Mouse (Mus musculus): ENCODE data around the gene Hes2.

Hes2 gene

GRCm38 (mm10) chr4:152159285-152159678 is 615 bp downstream of the Hes2 start:
- in situ Hi-C loops (cut with MboI, MseI): no loop called here

DNA sequence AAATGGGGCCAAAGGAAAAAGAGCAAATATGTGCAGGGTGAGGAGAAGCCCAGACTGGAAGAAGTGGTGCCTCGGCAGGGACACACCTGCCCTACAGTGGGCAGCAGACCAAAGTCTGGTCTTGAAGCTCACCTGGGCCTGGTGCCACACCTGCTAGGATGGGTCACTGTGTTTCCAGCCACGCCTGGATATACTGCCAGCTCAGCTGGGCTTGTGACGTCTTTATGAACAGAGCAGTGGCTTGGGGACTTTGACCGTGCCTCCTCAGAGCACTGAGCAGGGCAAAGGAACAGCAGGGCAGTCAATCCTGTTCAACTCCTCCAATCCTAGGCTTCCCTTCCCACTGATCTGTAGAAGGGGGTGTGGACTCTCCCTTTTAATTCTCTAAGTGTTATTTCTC is 2.1 kb downstream of the Hes2 start:
- in situ Hi-C loops (cut with MboI, MseI): loop anchor here (5.0 kb wide), 1 partner anchor 277 kb away; no protein-coding TSS in a partner anchor

GRCm38 (mm10) chr4:152161601-152162000 is 2.9 kb downstream of the Hes2 start:
- in situ Hi-C loops (cut with MboI, MseI): loop anchor here (5.0 kb wide), 1 partner anchor 276 kb away; no protein-coding TSS in a partner anchor

DNA sequence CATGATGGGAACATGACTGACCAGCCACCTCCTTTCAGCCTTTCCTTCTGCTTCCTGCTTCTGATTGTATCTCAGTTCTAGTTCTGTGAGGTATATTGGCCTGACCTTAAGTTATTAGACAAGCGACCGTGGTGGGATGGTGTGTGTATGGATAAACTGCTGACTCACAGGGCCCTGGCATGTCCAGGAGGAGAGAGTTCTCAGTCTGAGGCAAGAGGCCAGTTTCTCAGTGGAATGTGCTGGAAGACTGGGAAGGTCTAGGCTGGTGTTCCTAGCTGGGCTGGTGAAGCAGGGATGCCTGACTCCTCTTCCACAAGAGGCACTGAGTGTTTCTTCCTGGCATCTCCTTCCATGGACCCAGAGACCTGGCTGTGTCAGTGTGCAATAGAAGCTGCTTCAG is 4.1 kb downstream of the Hes2 start:
- in situ Hi-C loops (cut with MboI, MseI): loop anchor here (5.0 kb wide), 1 partner anchor 275 kb away; no protein-coding TSS in a partner anchor

DNA sequence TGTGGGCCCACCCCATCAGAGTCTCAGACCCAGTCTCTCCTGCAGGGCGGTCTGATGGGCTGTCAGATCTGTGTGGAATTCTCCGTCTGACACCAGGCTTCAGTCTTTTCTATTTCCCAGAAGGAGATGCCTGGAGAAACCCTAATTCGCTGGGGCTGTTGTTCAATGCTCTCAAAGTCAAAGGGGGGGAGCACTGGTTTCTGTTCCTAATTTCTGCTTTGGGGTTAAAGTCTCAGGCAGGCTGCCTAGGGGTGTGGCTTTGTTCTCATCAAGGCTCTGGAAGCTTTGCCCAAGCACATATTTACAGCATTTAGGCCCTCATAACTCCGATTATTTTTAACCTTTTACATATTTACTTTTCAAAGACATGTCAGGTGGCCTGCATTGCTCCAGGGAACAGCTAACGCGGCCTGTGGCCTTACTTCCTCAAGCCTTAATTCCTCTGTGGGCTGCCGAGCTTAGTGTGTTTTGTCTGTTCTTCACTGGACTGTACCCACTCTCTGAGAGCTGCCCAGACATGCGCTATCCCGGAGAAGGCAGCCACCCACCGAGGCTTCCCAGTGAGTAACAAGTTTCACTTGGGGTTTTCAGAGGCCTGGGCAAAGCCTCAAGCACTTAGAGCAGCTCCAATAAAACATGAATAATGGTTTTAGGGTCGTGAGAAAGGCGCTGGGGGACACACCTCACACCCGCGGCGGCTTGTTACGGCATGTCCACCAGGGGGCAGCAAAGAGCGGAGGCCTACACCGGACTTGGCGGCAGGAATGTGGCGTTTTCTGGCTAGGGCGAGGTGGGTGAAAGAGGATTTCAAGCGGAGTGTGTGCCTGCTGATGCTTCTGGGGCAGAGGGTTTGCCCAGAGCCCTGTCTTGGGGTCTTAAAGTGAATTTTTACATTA is 6.6 kb downstream of the Hes2 start:
- in situ Hi-C loops (cut with MboI, MseI): no loop called here

DNA sequence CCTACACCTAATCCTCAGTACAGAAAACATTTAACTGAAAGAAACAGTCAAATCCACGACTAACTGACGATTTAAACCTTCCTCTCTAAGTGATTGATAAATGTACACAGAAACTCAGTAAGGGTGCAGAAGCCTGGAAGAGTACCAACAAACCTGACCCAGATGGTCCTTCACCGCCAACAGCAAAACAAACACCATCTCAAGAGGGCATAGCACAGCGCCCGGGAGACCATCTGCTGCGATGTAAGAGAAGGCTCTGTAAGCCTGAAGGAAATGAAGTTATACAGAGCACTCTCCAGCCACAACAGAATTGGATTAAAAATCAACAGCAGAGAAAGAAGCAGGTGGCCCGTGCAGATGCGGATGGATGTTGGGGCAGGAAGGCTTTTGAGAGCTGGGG is 9.4 kb downstream of the Hes2 start:
- in situ Hi-C loops (cut with MboI, MseI): no loop called here

DNA sequence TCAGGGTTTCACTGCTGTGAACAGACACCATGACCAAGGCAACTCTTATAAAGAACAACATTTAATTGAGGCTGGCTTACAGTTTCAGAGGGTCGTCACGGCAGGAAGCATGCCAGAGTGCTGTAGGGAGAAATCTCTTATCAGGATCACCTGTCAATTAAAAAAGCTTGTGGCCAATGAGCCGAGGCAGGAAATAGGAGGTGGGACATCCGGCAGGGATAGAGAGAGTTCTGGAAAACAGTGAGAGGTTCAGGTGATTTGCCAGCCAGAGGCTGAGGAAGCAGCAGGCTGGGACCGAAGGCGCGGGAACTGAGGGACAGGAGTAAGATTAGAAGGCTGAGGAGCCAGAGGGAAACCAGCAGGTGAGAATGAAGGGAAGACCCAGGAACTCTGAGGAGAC is 10.4 kb downstream of the Hes2 start:
- in situ Hi-C loops (cut with MboI, MseI): no loop called here

DNA sequence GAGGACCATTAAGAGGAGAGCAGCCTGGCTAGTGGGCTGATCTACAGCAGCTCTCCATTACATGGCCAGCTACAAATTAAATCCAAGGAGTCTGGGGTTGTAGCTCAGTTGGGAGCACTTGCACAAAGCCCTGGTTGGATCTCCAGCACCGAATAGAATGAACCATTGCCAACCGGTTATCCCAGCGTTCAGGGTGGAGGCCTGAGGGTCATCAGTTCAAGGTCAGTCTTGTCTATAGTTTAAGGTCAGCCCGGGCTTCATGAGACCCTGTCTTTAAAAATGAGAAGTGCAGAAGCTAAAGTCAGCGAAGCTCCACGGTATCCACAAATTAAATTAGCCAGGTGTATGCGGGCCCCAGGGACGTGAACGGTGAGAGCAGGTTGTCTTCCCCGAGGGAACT is 11.6 kb downstream of the Hes2 start:
- in situ Hi-C loops (cut with MboI, MseI): loop anchor here (5.0 kb wide), 1 partner anchor 117 kb away; no protein-coding TSS in a partner anchor

DNA sequence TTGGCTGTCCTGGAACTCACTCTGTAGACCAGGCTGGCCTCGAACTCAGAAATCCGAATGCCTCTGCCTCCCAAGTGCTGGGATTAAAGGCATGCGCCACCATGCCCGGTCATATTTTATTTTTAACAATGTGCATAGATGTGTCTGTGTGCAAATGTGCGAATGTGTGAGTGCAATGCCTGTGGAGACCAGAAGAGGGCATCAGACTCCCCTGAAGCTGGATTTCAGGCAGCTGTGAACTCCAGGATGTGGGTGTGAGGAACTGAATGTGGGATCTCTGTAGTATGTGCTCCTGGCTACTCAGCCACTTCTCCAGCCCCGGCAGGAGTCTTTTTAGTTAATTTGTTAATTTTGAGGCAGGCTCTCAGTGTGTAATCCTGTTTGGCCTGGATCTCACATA is 12.9 kb downstream of the Hes2 start:
- in situ Hi-C loops (cut with MboI, MseI): loop anchor here (5.0 kb wide), 1 partner anchor 116 kb away; no protein-coding TSS in a partner anchor

DNA sequence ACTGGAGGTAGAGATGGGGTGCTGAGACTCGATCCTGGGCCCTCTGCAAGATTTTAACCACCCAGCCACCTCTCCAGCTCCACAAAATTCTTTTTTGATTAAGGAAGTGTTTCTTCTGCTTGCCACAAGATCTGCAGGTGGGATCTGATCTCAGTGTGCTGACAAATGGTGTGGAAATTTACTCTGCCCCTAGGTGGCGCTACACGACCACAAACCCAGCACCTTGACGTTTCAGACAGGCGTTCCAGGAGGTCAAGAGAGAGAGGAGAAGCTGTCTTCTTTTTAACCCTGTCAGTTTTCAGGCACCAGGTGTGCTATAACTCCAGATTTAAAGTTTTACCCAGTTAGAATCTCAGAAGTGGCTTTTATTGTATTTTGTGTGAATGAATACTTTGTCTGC is 14.4 kb downstream of the Hes2 start:
- in situ Hi-C loops (cut with MboI, MseI): loop anchor here (5.0 kb wide), 1 partner anchor 114 kb away; no protein-coding TSS in a partner anchor

DNA sequence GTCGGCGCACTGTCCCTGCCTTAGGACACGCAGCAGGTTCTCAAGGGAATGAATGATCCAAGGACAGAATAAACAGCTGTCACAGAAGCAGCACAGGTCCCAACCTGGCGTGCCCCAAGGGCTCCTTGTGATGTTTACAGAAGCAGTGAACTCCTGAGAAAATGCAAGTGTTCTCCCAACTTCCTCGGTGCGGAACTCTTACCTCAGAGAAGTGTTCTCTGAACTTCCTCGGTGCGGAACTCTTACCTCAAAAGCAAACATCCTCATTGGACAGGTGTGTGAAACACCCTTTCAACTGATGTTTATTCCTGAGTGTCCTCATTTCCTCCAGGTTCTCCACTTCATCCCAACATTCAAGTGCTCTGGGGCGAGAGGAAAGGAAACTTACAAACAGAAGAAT is 15.3 kb downstream of the Hes2 start:
- in situ Hi-C loops (cut with MboI, MseI): loop anchor here (5.0 kb wide), 1 partner anchor 113 kb away; no protein-coding TSS in a partner anchor

DNA sequence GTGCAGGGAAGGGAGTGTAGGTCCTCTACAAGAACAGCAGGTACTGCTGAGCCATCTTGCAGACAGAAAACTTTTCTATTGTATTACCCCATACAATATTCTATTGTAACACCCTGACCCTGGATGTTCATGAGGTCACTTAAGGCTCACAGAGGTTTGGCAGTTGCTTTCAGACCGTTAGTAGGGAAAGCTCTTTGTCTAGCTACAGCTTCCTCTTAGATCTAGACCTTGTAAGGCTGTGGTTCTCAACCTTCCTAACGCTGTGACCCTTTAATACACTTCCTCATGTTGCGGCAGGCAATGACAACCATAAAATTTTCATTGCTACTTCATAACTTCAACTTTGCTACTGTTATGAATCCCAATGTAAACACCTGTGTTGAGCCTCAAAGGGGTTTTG is 18.0 kb downstream of the Hes2 start:
- in situ Hi-C loops (cut with MboI, MseI): loop anchor here (5.0 kb wide), 1 partner anchor 36 kb away; no protein-coding TSS in a partner anchor

GRCm38 (mm10) chr4:152177174-152177536 is 18.5 kb downstream of the Hes2 start:
- in situ Hi-C loops (cut with MboI, MseI): loop anchor here (5.0 kb wide), 1 partner anchor 35 kb away; no protein-coding TSS in a partner anchor

DNA sequence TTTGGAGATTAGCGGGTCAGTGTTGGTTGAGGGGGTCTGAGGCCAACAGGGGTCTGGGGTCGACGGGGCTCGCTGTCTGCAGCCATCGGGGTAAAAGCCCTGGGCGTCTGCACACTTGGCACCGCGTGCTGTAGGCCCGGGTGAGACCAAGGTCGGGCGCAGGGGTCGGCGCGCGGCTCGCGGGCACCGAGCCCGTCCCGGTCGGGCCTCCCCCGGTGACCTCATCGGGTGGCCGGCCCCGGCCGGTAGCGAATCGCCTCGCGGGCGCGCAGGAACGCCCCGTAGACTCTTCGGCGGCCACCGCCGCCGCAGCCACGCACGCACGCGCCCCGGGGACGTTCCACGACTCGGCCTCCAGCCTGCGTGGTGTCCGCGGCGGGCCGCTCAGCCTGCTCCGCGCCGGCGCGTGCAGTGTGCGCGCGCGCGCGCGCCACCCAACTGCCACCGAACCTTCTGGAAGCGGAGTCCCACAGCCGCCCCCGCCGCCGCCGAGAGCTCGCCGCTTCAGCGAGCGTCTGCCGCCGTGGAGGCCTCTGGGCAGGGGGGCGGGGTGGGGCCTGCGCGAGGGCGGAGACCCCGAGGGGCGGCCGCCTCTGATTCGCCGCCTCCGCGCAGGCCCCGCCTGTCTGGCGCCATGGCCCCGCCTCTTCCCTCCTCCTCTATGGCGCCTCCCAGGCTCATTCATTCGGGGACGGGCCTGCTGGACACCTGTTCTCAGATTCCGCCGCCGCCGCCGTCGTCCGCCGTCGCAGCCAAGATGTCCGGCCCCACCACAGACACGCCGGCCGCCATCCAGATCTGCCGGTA is 19.1 kb downstream of the Hes2 start, which contains the start of gene Acot7:
Gene Acot7 (plus strand): TSS at position 598 of the 807 bp plus-strand sequence.
- in situ Hi-C loops (cut with MboI, MseI): loop anchor here (5.0 kb wide), 1 partner anchor 35 kb away; no protein-coding TSS in a partner anchor

DNA sequence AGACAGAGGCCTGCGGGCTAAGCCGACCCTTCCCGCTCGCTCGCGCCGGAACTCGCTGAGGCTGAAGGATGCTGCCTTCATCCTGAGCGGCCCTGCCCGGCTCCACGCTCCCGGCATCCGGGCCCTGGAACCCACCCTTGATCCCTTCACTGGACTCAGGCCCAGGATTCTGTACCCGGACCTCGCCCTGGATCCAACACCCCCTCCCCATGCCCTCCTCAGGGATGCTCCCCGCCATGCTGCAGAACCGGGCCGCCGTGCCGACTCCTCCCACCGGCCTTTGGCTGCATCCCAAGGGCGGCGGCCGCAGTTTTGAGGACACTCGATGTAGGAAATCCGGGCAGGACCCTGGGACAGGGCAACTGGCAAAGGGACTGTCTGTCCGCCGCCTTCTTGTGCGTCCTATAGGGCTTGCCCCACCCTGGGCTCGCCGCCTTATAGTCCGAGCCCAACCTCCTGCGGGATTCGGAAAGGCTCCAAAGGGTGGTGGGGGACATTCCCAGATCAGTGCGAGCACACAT is 19.7 kb downstream of the Hes2 start:
- in situ Hi-C loops (cut with MboI, MseI): loop anchor here (5.0 kb wide), 1 partner anchor 34 kb away; no protein-coding TSS in a partner anchor

- in situ Hi-C loops (cut with MboI, MseI): loop anchor here (5.0 kb wide), 1 partner anchor 33 kb away; no protein-coding TSS in a partner anchor
These were observed 20.4 kb downstream of the Hes2 start for GRCm38 (mm10) chr4:152178916-152179705.

DNA sequence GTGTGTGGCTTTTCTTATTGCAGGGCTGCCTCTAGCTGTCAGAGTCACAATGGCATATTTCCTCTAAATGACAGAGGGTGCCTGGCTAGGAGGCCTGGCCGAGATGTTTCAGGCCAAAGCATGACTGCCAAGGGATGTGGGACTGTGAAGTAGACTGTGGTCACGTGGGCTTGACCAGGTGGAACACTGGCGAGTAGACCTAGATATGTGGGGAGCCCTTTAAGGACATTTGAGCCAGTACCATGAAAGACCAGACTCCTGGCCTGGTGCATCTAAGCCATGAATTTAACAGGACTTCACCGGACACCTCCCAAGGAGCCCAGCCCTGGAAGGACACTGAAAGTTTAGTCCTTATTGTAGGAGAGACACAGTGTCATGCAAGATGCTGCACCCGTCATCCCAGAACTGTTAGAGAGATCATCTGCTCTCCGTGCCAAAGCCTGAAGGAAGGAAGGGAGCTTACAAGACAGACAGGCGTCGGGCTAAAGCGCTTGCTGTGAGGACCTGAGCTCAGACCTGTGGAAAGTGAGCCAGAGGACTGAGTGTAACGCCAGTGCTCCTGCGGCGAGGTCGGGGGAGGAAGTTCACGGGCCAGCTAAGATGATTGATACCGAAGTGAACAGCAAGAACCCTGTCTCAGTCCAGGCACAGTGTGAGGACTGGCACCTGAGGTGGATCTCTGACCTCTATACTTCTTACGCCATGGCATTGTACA is 21.4 kb downstream of the Hes2 start:
- in situ Hi-C loops (cut with MboI, MseI): loop anchor here (5.0 kb wide), 1 partner anchor 32 kb away; no protein-coding TSS in a partner anchor

DNA sequence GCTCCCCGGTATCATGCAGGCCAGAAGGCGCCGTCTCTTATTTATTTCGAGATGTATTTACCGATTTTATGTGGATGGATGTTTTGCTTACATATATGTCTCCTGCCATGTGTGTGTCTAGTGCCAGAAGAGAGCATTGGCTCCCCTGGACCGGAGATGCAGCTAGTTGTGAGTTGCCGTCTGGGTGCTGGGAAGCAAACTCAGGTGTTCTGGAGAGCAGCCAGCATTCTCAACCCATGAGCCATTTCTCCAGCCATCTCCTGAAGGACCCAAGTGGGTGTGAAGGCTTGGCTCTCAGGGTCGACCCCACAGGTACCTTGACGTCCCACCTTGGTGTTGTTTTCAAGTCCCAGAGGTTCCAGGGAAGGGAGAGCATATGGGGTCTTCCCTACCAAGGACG is 23.5 kb downstream of the Hes2 start:
- in situ Hi-C loops (cut with MboI, MseI): no loop called here

DNA sequence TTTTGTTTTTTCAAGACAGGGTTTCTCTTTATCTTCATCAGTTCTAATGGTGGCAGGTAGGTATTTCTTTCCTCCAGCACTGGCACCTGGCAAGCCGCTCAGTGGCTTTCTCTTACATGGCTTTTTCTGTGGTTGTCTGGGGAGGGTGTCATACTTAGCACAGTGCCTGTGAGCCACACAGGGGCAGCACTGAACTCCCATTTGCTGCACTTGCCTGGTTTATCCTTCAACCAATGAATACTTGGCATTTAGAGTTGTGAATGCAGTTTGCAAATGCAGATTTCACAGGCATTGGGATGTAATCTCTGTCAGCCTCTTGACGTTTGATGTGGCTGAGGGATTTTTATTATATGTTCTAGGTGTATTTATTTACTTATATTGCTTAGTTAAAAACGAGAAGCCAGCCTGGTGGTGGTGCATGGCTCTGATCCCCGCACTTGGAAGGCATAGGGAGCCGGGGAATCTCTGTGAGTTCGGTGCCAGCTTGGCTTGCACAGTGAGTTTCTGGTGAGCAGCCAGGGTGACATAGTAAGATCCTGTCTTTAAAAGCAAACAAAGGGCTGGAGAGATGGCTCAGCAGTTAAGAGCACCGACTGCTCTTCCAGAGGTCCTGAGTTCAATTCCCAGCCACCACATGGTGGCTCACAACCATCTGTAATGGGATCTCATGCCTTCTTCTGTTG is 25.8 kb downstream of the Hes2 start:
- in situ Hi-C loops (cut with MboI, MseI): no loop called here

DNA sequence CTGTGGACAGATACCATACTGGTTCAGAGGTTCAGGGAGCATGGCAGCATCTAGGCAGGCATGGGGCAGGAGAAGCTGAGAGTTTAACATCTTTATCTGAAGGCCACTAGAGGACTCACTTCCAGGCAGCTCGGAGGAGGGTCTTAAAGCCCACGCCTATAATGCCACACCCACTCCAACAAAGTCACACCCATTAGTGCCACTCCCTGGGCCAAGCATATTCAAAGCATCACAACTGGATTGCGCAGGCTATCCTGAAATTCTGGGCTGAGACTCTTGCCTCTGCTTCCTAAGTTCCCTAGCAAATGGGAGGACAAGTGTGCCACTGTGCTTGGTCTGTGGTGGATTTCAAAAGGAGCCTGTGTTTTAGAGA is 26.5 kb downstream of the Hes2 start:
- in situ Hi-C loops (cut with MboI, MseI): no loop called here

Measured in regulatory T cell (primary cell).